Mouse (Mus musculus): Measurements from ENCODE around the gene B430218F22Rik.
"Not testable (repeated sequence)": the region's sequence is repeated elsewhere in the genome, so short reads cannot be mapped to it uniquely, and the experiment has no call there.

B430218F22Rik gene

GRCm38 (mm10) chr13:118386511-118387447 lies at the start of gene B430218F22Rik, which contains the start of gene Mrps30:
Gene B430218F22Rik, plus strand, starts transcription at chr13:118386630.
Gene Mrps30, minus strand, starts transcription at chr13:118387252.
- peak; percentile 97 for DNase-seq (ENCODE audit: low spot score)

- peak; percentile 79 for DNase-seq (ENCODE audit: low spot score)
Observed at GRCm38 (mm10) chr13:118350257-118350656, 36.2 kb upstream of the B430218F22Rik start.

GRCm38 (mm10) chr13:118350870-118351269 lies 35.6 kb upstream of the B430218F22Rik start:
- no peak for DNase-seq (ENCODE audit: low spot score)

- DNase-seq (ENCODE audit: low spot score): no peak
Observed at GRCm38 (mm10) chr13:118363342-118363741, 23.1 kb upstream of the B430218F22Rik start.

GRCm38 (mm10) chr13:118365774-118366173 lies 20.7 kb upstream of the B430218F22Rik start:
- no peak for DNase-seq (ENCODE audit: low spot score)

GRCm38 (mm10) chr13:118372871-118373270 lies 13.6 kb upstream of the B430218F22Rik start:
- no peak for DNase-seq (ENCODE audit: low spot score)

- peak; percentile 77 for DNase-seq (ENCODE audit: low spot score)
Observed at GRCm38 (mm10) chr13:118379155-118379554, 7.3 kb upstream of the B430218F22Rik start.

GRCm38 (mm10) chr13:118380381-118380780 lies 6.0 kb upstream of the B430218F22Rik start:
- no peak for DNase-seq (ENCODE audit: low spot score)

- not testable (repeated sequence) for DNase-seq (ENCODE audit: low spot score)
Observed at GRCm38 (mm10) chr13:118387448-118387801, 995 bp downstream of the B430218F22Rik start.

GRCm38 (mm10) chr13:118395803-118396202 lies 9.4 kb downstream of the B430218F22Rik start:
- DNase-seq (ENCODE audit: low spot score): no peak

GRCm38 (mm10) chr13:118400340-118400739 lies 13.9 kb downstream of the B430218F22Rik start:
- DNase-seq (ENCODE audit: low spot score): no peak

GRCm38 (mm10) chr13:118403544-118403943 lies 17.1 kb downstream of the B430218F22Rik start:
- peak; percentile 85 for DNase-seq (ENCODE audit: low spot score)

GRCm38 (mm10) chr13:118411297-118411992 lies 25.0 kb downstream of the B430218F22Rik start:
- DNase-seq (ENCODE audit: low spot score): no peak

- DNase-seq (ENCODE audit: low spot score): no peak
Observed at GRCm38 (mm10) chr13:118418163-118418562, 31.7 kb downstream of the B430218F22Rik start.

- DNase-seq (ENCODE audit: low spot score): no peak
Observed at GRCm38 (mm10) chr13:118420408-118420807, 34.0 kb downstream of the B430218F22Rik start.

- no peak for DNase-seq (ENCODE audit: low spot score)
Observed at GRCm38 (mm10) chr13:118420847-118421246, 34.4 kb downstream of the B430218F22Rik start.
